Mouse (Mus musculus) retina, adult 2 months (tissue): Measurements from ENCODE around the gene B4galnt4.

Experiments
- DNase-seq: peaks from one replicate; pipeline ENCODE4 v3.0.0-alpha.2; 2012; ENCODE audit warnings: low read depth, low spot score

Gene B4galnt4

DNA sequence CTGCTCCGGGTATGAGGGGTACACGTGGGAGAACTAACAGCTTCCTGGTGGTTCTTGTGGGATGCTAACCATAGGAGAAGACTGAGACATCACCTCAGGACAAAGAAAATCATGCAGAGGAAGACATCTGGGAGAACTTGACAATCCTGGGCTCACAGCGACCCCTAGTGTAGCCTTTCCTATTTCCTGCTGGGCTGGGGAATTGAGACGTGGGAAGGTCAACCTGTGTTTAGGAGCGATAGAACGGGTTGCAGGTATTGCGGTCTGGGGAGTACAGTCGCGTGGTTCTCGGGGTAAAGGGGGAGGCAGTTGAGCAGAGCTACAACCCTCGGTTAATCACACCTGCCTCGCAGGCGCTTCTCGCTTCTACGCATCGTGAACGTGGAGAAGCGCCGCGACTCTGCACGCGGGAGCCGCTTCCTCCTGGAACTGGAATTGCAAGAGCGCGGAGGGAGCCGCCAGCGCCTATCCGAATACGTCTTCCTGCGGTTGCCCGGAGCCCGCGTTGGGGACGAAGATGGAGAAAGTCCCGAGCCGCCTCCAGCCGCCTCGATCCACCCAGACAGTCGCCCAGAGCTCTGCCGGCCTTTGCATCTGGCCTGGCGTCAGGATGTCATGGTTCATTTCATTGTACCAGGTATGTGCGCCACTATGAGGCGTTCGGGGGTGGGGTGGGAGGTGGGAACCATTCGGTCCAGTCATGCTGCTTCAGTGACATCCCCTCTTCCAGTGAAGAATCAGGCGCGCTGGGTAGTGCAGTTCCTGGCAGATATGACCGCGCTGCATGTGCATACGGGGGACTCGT, 9.4 kb downstream of the B4galnt4 start:
- peak; percentile 46 for DNase-seq

GRCm38 (mm10) chr7:141072017-141072745, 11.3 kb downstream of the B4galnt4 start:
- DNase-seq = no peak

DNA sequence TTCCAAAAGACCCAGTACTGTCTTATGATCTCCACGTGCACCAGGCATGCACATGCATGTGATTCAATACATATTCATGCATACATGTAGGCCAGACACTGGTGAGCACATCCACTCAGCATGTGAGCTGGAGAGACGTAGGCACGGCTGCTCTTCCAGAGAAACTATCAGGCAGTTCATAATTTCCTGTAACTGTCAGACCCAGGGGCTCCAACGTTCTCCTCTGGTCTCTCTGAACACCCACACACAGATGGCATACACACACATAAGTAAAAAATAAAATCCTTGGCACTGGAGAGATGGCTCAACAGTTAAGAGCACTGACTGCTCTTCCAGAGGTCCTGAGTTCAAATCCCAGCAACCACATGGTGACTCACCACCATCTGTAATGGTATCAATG, 12.9 kb downstream of the B4galnt4 start:
- no peak for DNase-seq

- no peak for DNase-seq
Measured at GRCm38 (mm10) chr7:141077841-141078240, 16.9 kb downstream of the B4galnt4 start, which contains the start of gene Pkp3. Gene Pkp3, plus strand, starts transcription at chr7:141078218.

DNA sequence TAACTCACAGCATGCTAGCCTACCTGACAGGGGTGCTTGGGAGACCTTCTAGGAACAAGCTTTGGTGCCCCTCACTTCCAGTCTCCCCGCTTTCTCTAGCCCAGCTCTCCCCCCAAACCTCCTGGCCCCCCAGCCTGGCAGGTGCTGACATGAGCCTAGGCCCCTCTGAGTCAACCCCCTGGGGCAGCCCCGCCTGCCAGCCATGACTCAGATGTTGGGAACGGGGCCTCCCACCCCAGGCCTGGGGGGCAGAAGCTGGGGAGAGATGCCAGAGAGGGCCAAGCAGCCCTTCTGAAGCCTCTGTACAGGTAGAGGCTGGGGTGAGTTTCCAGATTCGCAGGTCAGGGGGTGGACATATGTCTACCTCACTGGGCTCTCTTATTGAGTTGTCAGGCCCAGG, 18.0 kb downstream of the B4galnt4 start:
- no peak for DNase-seq

DNA sequence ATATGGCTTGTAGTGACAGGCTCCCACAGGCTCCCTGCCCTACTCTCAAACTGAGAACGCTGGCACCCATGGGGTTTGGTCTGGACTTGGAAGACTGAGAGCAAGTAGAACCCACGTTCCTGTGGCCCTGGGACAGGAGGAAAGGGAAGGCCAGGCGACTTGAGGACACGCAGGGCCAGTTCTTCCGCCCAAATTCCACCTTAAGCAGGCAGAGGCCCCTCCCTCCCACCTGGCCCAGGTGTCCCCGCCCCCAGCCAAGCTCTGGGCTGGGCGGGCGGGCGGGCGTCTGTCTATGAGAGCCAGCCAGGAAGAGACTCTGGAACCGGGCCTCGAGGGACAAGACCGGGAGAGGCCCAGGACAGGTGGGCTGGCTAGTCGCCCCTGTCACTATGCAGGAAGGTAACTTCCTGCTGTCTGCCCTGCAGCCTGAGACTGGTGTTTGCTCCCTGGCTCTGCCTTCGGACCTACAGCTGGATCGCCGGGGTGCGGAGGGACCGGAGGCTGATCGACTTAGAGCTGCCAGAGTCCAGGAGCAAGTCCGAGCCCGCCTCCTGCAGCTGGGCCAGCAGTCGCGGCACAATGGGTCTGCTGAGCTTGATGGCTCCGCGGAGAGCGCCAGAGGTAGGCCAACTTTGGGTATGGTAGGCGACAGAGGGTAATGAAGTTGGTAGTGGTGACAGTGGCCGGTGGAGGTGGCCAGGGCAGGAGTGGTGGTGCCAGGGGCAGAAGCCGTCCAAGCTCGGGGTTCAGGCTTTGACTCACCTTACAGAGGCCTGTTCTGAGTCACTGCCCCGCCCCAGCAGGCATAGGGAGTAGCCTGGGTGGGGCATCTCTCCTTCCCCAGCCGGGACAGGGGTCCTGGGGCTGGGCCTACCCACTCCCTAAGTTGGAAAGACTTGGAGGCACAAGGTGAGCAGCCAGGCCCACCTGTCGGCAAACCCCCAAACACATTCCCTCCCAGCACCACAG, 18.9 kb downstream of the B4galnt4 start:
- no peak for DNase-seq

- DNase-seq = no peak
Measured at GRCm38 (mm10) chr7:141087894-141088293, 27.0 kb downstream of the B4galnt4 start.

GRCm38 (mm10) chr7:141088473-141088872, 27.6 kb downstream of the B4galnt4 start:
- no peak for DNase-seq

DNA sequence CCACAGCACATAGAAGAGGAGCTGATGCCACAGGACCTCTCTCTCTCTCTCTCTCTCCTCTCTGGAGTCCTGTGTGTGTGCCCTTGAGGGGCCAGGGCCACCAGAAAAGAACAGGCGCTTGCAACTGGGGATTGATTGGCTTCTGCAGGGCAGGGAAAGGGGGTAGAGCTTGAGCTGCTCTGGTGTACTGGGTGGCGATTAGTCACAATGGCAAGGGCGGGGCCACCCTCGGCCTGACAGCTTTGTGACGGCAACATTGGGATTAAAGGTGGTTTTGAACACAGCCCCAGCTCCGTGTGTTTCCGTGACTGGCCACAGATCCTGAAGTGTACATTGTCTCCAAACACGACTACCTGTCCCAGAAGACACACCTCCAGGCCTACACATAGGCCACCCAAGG, 29.3 kb downstream of the B4galnt4 start:
- no peak for DNase-seq

DNA sequence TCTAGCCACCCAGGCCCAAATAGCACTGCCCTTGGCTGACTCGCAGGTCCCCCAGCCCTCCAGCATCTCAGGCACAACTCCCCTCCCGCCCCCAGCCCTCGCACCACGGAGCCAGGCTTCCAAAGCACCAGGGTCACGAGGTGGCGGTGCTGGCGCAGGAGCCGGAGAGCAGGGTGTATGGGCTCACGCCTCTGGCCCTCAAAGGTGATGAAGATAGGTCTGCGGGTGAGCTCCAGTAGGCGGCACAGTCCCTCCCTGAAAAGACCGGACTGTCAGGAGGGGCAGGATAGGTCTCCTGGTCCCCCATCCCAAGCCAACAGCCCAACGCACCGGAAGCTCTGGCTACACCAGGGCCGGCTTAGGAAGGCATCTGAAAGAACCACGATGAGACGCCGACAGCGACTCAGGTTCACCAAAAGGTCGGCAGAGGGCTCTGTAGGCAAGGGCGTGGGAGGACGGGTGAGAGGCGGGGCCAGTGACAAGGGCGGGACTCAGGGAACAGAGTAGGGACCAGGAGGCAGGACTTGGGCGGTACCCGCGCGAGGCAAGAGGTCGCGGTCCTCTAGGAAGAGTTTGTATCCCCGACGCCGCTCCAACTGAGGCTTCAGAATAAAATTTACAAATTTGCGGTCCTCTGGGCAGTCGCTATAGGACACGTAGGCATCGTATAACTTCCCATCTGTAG, 31.3 kb downstream of the B4galnt4 start:
- peak; percentile 55 for DNase-seq

GRCm38 (mm10) chr7:141093950-141094349, 33.0 kb downstream of the B4galnt4 start:
- no peak for DNase-seq

DNA sequence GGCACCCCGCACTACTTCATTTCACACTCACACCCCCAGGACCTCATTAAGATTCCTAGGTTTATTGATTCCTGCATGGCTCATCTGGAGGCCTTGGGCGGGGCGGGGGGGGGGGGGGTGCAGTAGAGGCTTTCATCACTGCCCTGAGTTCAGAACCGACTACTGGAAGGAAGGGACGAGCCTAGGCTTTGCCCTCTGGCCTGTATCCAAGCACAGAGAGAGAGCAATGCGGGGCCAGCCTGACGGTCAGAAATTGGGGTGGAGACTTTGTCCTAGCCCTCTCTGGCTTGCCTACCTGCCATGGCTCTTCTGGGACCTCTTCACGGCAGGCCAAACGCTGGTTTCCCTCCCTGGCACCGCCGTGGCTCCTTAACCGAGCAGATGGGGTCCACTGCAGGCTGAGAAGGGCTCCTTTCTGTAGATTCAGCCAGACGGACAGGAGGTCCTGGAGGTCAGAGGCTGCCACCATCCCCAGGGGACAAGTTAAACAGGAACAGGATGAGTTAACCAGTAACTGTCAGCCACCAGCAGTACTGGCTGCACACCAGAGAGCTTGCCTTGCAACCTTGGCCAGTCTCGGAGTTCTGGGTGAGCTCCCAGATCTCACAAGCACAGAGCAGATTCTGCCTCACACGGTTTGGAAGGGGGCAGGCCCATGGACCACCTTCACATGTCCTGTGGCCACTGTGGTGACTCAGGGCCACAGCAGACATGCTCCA, 33.7 kb downstream of the B4galnt4 start:
- DNase-seq = no peak

GRCm38 (mm10) chr7:141096021-141096420, 35.1 kb downstream of the B4galnt4 start:
- no peak for DNase-seq

DNA sequence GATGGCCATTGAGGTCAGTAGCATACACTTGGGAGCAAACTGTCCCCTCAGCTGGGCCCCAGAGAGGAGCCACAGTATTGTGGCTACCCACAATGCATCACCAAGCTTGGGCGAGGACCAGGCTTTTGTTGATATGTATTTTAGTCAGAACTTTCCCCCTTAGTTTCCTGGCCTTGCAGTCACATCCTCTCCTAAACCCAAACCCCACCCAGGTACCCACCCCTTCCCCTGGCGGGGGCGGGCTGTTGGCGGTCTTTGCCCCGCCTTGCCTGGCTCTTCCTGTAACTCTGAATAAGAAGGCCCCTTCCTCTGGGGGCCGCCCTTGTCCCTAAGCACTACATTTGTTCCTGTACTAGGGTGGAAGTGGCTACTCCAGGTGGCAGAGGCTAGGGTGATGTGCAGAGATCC, 35.7 kb downstream of the B4galnt4 start:
- no peak for DNase-seq

GRCm38 (mm10) chr7:141097177-141097576, 36.3 kb downstream of the B4galnt4 start:
- DNase-seq = no peak

GRCm38 (mm10) chr7:141099911-141100691, 39.2 kb downstream of the B4galnt4 start, which contains the start of gene Sigirr:
Gene Sigirr, minus strand, starts transcription at chr7:141100572.
- no peak for DNase-seq

DNA sequence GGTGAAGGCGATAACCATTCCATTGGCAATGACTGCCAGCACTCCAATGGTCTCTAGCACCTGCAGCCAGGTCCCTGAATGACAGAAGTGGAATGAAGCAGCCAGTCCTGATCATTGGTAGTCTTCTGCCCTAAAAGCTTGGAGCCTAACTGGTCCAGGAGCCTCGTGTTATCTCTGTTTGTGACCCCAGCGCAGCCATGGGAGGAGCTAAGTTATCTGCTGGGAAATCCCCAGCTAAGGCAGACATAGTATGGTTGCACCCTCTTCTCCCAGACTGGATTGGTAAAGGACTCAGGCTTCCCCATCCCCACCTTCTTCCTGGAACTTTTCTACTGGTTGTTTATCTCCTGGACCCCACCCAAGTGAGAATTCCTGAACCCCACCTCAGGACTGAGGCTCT, 42.3 kb downstream of the B4galnt4 start:
- DNase-seq = no peak

GRCm38 (mm10) chr7:141115874-141116273, 55.0 kb downstream of the B4galnt4 start:
- no peak for DNase-seq

DNA sequence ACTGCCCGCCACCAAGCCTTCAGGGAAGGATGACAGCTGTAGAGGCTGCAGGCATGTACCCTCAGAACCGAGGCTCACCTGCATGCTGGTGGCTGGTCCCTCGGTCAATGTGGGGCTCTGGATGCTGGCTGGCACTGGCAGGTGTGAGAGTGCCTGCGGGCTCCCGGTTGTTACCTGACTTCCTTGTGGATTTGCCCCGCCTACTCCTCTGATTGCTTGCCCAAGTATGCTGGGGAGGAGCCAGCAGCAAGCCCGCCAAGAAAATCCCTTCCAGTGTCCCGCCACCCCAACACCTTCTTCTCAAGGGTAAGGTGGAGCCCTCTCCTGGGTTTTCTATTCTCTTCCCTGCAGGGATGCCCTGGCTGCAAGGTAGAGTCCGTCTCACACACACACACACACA, 56.7 kb downstream of the B4galnt4 start, which contains the start of gene Ano9:
TSS of gene Ano9 (minus strand) at position 171 of the 400 bp plus-strand sequence.
- no peak for DNase-seq

- DNase-seq = no peak
Measured at GRCm38 (mm10) chr7:141119487-141119886, 58.6 kb downstream of the B4galnt4 start.
